Mouse (Mus musculus): ENCODE measurements around the gene Olfr15.

Gene Olfr15

GRCm38 (mm10) chr16:3876346-3876745 lies 45.7 kb downstream of the Olfr15 start:
- no peak for DNase-seq

GRCm38 (mm10) chr16:3884201-3885064 lies 53.8 kb downstream of the Olfr15 start, which contains the start of the genes Zfp597 and Gm20695:
TSS of gene Zfp597 (minus strand) at chr16:3884561.
TSS of gene Gm20695 (plus strand) at chr16:3884648.
- DNase-seq: peak; percentile 95

GRCm38 (mm10) chr16:3885065-3885670 lies 54.5 kb downstream of the Olfr15 start:
- DNase-seq: no peak

DNA sequence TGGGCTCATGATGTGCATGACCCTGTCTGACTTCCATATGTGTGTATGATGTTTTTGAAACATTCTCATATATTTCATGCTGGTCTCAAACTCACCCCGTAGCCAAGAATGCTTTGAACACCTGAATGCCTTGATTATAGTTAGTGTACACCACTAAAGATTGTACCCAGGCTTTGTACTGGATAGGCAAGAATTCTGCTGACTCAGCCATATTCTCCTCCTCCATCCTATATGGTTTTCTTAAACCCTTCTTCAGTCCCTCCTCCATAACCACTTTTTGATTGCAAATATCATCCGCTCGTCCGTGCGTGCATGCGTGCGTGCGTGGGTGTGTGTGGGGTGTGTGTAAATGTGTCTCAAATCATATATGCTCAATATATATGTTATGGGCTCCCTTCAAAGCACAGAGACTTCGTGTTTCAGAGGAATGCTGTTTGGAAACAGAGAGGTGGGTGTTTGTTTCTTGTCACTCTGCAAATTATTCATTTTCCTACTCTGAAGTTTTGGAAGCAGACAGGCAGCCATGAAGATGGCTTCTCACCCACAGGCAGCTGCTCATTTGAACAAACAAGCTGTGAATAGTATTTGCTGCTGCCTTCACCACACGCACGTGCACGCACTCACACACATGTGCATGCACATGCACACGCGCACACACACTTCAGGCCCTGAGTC lies 61.1 kb downstream of the Olfr15 start:
- DNase-seq: no peak

DNA sequence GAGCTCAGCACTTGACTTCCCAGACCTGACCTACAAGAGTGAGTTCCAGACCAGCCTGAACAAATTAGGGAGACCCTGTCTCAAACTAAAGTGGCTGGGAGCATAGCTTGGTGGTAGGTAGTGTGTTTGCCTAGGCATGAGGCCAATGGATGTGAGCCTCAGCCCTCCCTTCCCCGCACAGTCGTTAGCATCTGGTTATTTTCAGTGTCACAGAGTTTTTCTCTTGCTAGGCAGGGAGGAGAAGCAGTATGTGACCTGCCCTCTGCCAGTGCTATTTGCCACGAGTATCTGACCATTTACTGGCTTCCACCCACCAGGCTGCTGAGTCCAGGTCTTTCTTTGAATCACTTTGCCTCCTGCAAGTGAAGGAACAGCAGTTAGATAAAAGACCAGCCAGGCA lies 63.1 kb downstream of the Olfr15 start:
- no peak for DNase-seq
